Mouse (Mus musculus) liver, embryonic 15.5 days (tissue): ENCODE measurements around the gene Ghrl. TPM values are rescaled to one million over a fixed set of nuclear protein-coding genes. Genes with fewer than 3 reads are reported as not detected.

Experiments used
- ATAC-seq: fragments of 200-750 bp; cut with Nextera tagmentation; 2 replicates; pipeline ENCODE4 v1.8.0; 2017; ENCODE audit warnings: moderate number of reproducible peaks, mild to moderate bottlenecking, moderate library complexity; ENCODE audit not compliant: insufficient read depth
- H3K27ac ChIP-seq: fragments of 300-500 bp; sonication (generic); replicated peaks from 2 replicates; pipeline ENCODE4 v1.5.1; 2015; ENCODE audit warnings: mild to moderate bottlenecking, inconsistent platforms
- H3K27me3 ChIP-seq: fragments of 300-500 bp; sonication (generic); 2 replicates; pipeline ENCODE4 v1.6.1; 2015; ENCODE audit warnings: mild to moderate bottlenecking, inconsistent platforms
- H3K36me3 ChIP-seq: fragments of 300-500 bp; sonication (generic); replicated peaks from 2 replicates; pipeline ENCODE4 v1.6.1; 2015; ENCODE audit warnings: moderate library complexity, mild to moderate bottlenecking, inconsistent platforms
- H3K4me1 ChIP-seq: fragments of 300-500 bp; sonication (generic); replicated peaks from 2 replicates; pipeline ENCODE4 v1.6.1; 2015; ENCODE audit warnings: inconsistent platforms
- H3K4me2 ChIP-seq: fragments of 300-500 bp; sonication (generic); 2 replicates; pipeline ENCODE4 v1.6.1; 2015; ENCODE audit warnings: moderate library complexity, mild to moderate bottlenecking, inconsistent platforms
- H3K4me3 ChIP-seq: fragments of 300-500 bp; sonication (generic); replicated peaks from 2 replicates; pipeline ENCODE4 v1.5.1; 2015; ENCODE audit warnings: mild to moderate bottlenecking, inconsistent platforms
- H3K9ac ChIP-seq: fragments of 300-500 bp; sonication (generic); 2 replicates; pipeline ENCODE4 v1.6.1; 2015; ENCODE audit warnings: moderate library complexity, mild to moderate bottlenecking, inconsistent platforms
- H3K9me3 ChIP-seq: fragments of 300-500 bp; sonication (generic); replicated peaks from 2 replicates; pipeline ENCODE4 v1.6.1; 2016; ENCODE audit warnings: inconsistent platforms
- WGBS: fragments of 180-500 bp; shearing (Covaris S2); methylation state at CpG from one replicate; pipeline ENCODE4 v1.1.7; 2015; ENCODE audit warnings: mixed read lengths; ENCODE audit not compliant: insufficient replicate concordance; 5-methylcytosine and 5-hydroxymethylcytosine counted together
- microRNA-seq: library from miRNA; unstranded; fragments of <30 nt; microRNA quantifications from one replicate; pipeline ENCODE4, GENCODE M21; 2016
- polyA plus RNA-seq: library from polyadenylated mRNA; unstranded; fragments of >200 nt; fragmentation: Nextera tagmentation; extraction: Ambion mirVana; gene quantifications from 2 replicates; pipeline ENCODE4 v1.2.1, GENCODE M21; 2015

Ghrl gene
- polyA plus RNA-seq, 1 experiment from 2014 or later: not detected

DNA sequence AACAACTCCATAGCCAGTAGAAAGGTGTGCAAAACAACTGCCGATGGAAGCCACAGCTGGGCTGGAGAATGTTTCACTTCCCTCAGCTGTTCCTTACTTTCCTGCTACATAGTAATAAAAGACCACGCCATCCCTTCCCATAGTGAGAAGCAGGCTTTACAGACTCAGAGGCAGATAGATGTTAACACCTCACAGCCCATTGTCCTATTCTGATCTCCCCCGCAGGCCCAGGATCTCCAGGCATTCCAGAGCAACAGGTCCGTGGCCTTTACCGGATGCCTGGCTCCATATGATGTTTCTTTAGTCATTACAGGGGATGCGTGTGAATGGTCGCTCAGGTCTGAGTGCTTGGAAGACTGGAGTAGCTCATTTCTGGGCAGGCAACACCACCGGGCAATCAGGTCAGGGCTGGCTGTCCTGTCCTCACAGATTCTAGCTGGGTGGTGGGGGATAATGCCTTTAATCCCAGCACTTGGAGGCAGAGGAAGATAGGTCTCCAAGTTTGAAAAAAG is 52.0 kb downstream of the Ghrl start:
- ATAC-seq: no peak
- H3K4me2 ChIP-seq: no peak overlapping the region
- peaks cover 36% of the 10 kb centered on the region for H3K4me1 ChIP-seq
- no peak overlapping the region; the same call in 1 of the 2 replicates for H3K27ac ChIP-seq
- H3K27me3 ChIP-seq: no peaks in the 10 kb centered on the region
- H3K9ac ChIP-seq: no peak overlapping the region
- no peaks in the 10 kb centered on the region for H3K9me3 ChIP-seq
- H3K36me3 ChIP-seq: peaks cover 15% of the 10 kb centered on the region; the same call in 1 of the 2 replicates
- no peak overlapping the region for H3K4me3 ChIP-seq
- WGBS: 74% methylated on average over 8 of the region's 8 CpGs

Small RNA genes within 50 kb of the gene (microRNA-seq; reads per million reads assigned to microRNA genes)
- gene Mir7042: 0.76 reads per million

Other genes with a start within 250 kb of the Ghrl start
- 9.1 and 12.0 TPM in 2 replicates for gene Il17rc, start 248.5 kb downstream of the Ghrl start, polyA plus RNA-seq
- gene Creld1, start 236.6 kb downstream of the Ghrl start, polyA plus RNA-seq: 7.1 and 7.6 TPM in 2 replicates
- 0.03 and 0.07 TPM in 2 replicates for gene Prrt3, start 217.9 kb downstream of the Ghrl start, polyA plus RNA-seq
- 40.9 and 41.2 TPM in 2 replicates for gene Emc3, start 188.2 kb downstream of the Ghrl start, polyA plus RNA-seq
- 7.5 and 8.4 TPM in 2 replicates for gene Fancd2, start 188.2 kb downstream of the Ghrl start, polyA plus RNA-seq
- not detected in 2 replicates for gene Fancd2os, start 119.2 kb downstream of the Ghrl start, polyA plus RNA-seq
- gene Brk1, start 115.1 kb downstream of the Ghrl start, polyA plus RNA-seq: 79.4 and 80.7 TPM in 2 replicates
- gene Vhl, start 95.9 kb downstream of the Ghrl start, polyA plus RNA-seq: 8.7 and 10.8 TPM in 2 replicates
- gene Irak2, start 81.4 kb downstream of the Ghrl start, polyA plus RNA-seq: 11.9 and 13.5 TPM in 2 replicates
- gene Tatdn2, start 22.8 kb downstream of the Ghrl start, polyA plus RNA-seq: 0.77 and 0.83 TPM in 2 replicates
- 117 TPM in 2 replicates for gene Sec13, start 20.9 kb upstream of the Ghrl start, polyA plus RNA-seq